Mouse (Mus musculus) heart, embryonic 14.5 days (tissue): ENCODE measurements around the gene Wdtc1. TPM values are rescaled to one million over a fixed set of nuclear protein-coding genes. Genes with fewer than 3 reads are reported as not detected.
A peak's percentile ranks its signal among the peaks of the same experiment; 100 is the strongest.

Source experiments
- ATAC-seq: fragments of 200-750 bp; cut with Nextera tagmentation; 2 replicates; pipeline ENCODE4 v1.8.0; 2017; ENCODE audit warnings: low read depth, moderate TSS enrichment; ENCODE audit not compliant: insufficient number of reproducible peaks, insufficient read depth, low FRiP score
- H3K27ac ChIP-seq, 2 experiments: fragments of 200-500 bp in 1 of 2; fragments of 300-500 bp in 1 of 2; sonication (generic) in 1 of 2; replicated peaks in 1 of 2; 2 replicates each; pipeline ENCODE4 v1.5.1; 2012 to 2014; ENCODE audit warnings: low read depth in 2 of 2, low read length in 2 of 2, control low read depth in 1 of 2, mild to moderate bottlenecking in 1 of 2, mixed read lengths in 1 of 2; ENCODE audit not compliant: control insufficient read depth in 1 of 2, insufficient read depth in 1 of 2
- H3K27me3 ChIP-seq: fragments of 300-500 bp; sonication (generic); 2 replicates; pipeline ENCODE4 v1.6.1; 2014; ENCODE audit warnings: mild to moderate bottlenecking, low read length, control low read depth; ENCODE audit not compliant: control insufficient read depth, insufficient read depth
- H3K36me3 ChIP-seq: fragments of 300-500 bp; sonication (generic); 2 replicates; pipeline ENCODE4 v1.6.1; 2014; ENCODE audit warnings: mild to moderate bottlenecking, control low read depth, low read length, mixed read lengths; ENCODE audit not compliant: control insufficient read depth, insufficient read depth
- H3K4me1 ChIP-seq, 2 experiments: fragments of 200-500 bp in 1 of 2; fragments of 300-500 bp in 1 of 2; sonication (generic) in 1 of 2; 2 replicates each; pipeline ENCODE4 v1.6.1; 2012 to 2014; ENCODE audit warnings: low read length in 2 of 2, control low read depth in 1 of 2, mixed read lengths in 1 of 2; ENCODE audit not compliant: control insufficient read depth in 2 of 2, insufficient read depth in 2 of 2
- H3K4me2 ChIP-seq: fragments of 300-500 bp; sonication (generic); 2 replicates; pipeline ENCODE4 v1.6.1; 2014; ENCODE audit warnings: mild to moderate bottlenecking, low read length
- H3K4me3 ChIP-seq, 2 experiments: fragments of 200-500 bp in 1 of 2; fragments of 300-500 bp in 1 of 2; sonication (generic) in 1 of 2; 2 replicates each; pipeline ENCODE4 v1.5.1; 2012 to 2014; ENCODE audit warnings: low read length in 2 of 2, mild to moderate bottlenecking in 2 of 2, control low read depth in 1 of 2, low read depth in 1 of 2, moderate library complexity in 1 of 2; ENCODE audit not compliant: control insufficient read depth in 1 of 2, insufficient read depth in 1 of 2
- H3K9ac ChIP-seq: fragments of 300-500 bp; sonication (generic); 2 replicates; pipeline ENCODE4 v1.6.1; 2014; ENCODE audit warnings: mild to moderate bottlenecking, low read length
- H3K9me3 ChIP-seq: fragments of 300-500 bp; sonication (generic); 2 replicates; pipeline ENCODE4 v1.6.1; 2016; ENCODE audit warnings: low read length, control low read depth; ENCODE audit not compliant: control insufficient read depth
- WGBS: fragments of 180-500 bp; shearing (Covaris S2); extraction: QIAGEN DNeasy Blood & Tissue Kit; methylation state at CpG from one replicate; pipeline ENCODE4 v1.1.7; 2014; 5-methylcytosine and 5-hydroxymethylcytosine counted together
- polyA plus RNA-seq: library from polyadenylated mRNA; unstranded; fragments of >200 nt; fragmentation: Nextera tagmentation; extraction: Ambion mirVana; gene quantifications from 2 replicates; pipeline ENCODE4 v1.2.1, GENCODE M21; 2014

Gene Wdtc1
- polyA plus RNA-seq, 1 experiment from 2014 or later: 17.3 TPM

DNA sequence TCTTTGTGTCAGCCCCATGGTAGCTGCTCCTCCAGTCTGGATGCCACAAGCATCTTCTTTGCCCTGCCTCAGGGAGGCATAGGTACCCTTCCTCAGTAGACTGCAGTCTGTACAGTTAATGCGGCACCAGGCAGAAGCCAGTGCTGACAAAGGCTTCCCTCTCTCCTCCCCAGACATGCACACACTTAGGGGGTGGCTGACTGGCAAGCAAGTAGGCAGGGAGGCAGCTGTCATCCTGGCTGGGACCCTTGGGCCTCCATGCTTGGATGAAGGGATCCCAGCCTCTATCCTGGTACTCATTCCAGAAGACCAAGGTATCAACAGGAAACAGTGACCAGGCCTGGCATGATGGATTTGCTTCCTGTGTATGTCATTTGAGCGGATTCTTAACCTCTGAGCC is 42.8 kb upstream of the Wdtc1 start:
- H3K4me1 ChIP-seq: peaks cover 59 to 72% of the 10 kb centered on the region in 2 experiments
- no peak overlapping the region for H3K4me3 ChIP-seq
- 0 out of 4 replicates have a peak overlapping the region, but pooled peaks of 1 of the 2 experiments have one; percentile 14 for H3K27ac ChIP-seq
- H3K4me2 ChIP-seq: no peak overlapping the region
- H3K36me3 ChIP-seq: no peaks in the 10 kb centered on the region
- no peak overlapping the region for H3K9ac ChIP-seq
- WGBS: 58% methylated on average over 2 of the region's 2 CpGs
- no peaks in the 10 kb centered on the region for H3K27me3 ChIP-seq
- no peak for ATAC-seq
- no peaks in the 10 kb centered on the region for H3K9me3 ChIP-seq

DNA sequence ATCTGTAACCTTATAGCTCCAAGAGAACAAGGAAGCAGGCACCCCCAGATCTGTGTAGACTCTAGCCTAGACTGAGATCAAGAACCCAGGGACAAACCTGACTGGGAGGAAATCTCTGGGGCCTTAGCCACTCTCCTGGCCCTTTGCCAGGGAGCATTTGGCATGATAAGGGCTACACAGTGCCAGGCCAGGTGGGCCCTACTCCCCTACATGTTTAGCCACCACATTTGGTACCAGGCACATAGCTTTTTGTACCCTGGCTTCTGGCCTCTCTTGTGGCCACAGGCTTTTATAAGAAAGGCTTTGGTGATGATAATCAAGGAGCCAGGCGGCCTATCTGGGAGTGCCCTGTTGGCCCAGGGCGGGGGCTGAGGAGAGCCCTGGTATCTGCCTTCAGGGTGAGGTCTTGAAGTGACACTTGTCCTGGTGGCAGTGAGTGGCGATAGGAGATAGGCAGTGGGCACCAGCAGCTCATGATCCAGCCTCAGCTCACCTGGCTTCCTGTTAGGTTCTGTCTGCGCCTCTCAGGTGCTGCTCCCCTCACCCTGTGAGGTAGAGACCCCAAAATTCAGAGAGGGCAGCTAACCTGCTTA is 41.8 kb upstream of the Wdtc1 start:
- Histone ChIP-seq H3K9ac (peak overlapping the region; percentile 13; the same call in 1 of the 2 replicates), H3K27me3 (no peaks in the 10 kb centered on the region), H3K27ac (peak overlapping the region in 1 of 2 experiments; percentile 17; a peak in 1 of 4 replicates), H3K9me3 (no peaks in the 10 kb centered on the region), H3K4me2 (no peak overlapping the region), H3K36me3 (no peaks in the 10 kb centered on the region), H3K4me3 (no peak overlapping the region), H3K4me1 (peaks cover 67 to 78% of the 10 kb centered on the region in 2 experiments)
- no peak for ATAC-seq
- 78% methylated on average over 4 of the region's 4 CpGs for WGBS

DNA sequence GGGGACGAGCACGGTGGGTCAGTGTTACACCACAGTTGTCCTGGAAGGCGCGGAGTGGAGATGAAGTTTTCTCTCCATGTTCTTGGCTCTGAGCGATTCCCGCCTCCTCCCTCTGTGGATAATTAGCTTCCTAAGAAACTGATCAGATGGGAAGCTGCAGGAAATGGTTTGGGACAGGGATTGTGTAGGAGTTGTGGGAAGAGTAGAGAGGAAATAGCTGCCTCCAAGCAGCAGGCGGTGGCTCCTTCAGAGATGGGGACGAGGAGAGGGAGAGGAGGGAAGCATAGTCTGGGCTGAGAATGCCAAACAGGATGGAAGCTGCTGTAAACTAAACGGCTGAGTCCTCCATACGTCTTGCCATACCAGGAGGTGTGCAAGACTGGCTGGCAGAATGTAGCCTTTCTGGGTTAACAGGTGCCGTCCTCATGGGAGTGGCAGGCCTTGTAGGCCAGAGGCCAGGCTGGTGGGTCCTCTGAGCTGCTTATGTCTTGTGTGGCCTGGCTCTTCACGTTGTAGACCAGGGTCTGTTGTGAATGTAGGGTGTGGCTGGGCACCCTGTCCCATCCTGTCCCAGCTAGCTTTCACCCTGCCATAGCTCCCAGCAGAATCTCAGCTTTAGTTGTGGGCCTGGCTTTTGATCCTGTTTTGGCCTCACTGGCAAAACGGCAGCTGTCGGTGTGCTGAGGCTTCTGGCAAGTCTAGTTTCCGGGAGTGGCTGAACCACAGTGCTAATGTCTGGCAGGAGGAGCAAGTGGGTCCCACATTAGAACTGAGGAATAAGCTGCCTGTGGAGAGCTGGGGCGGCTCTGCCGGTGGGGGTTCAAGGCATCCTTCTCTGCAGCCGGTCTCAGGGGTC is 38.1 kb upstream of the Wdtc1 start:
- H3K4me3 ChIP-seq: no peak overlapping the region
- peak overlapping the region; percentile 39; the same call in 1 of the 2 replicates for H3K9ac ChIP-seq
- H3K36me3 ChIP-seq: no peaks in the 10 kb centered on the region
- no peaks in the 10 kb centered on the region for H3K9me3 ChIP-seq
- H3K27ac ChIP-seq: peak overlapping the region; percentile 24 to 62; a peak in 3 of 4 replicates
- no peaks in the 10 kb centered on the region for H3K27me3 ChIP-seq
- peaks cover 50 to 59% of the 10 kb centered on the region in 2 experiments for H3K4me1 ChIP-seq
- 62% methylated on average over 18 of the region's 18 CpGs for WGBS
- ATAC-seq: no peak; the same call in 1 of the 2 replicates
- no peak overlapping the region for H3K4me2 ChIP-seq

DNA sequence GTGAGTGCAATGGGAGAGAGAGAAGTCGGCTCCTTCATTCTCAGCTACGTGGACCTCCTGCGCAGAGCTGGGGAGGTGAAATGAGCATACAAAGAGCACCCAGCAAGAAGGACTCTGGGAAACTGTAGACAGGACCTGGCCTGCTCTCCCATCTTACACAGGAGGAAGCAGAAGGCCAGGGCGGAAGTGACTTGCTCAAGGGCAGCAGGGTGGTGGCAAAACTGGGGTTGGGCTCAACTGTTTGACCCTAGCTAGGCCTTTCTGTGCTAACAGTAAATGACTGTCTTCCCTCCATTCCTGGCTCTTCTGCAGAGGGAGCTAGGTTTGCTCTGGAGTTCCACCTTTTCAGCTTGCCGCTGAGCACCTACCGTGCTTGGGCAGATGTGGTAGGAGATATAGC is 37.3 kb upstream of the Wdtc1 start:
- Histone ChIP-seq H3K4me3 (no peak overlapping the region), H3K4me1 (peaks cover 42 to 50% of the 10 kb centered on the region in 2 experiments), H3K27me3 (no peaks in the 10 kb centered on the region), H3K36me3 (no peaks in the 10 kb centered on the region), H3K9ac (no peak overlapping the region), H3K27ac (0 out of 4 replicates have a peak overlapping the region, but pooled peaks have one; percentile 6 to 62), H3K9me3 (no peaks in the 10 kb centered on the region), H3K4me2 (no peak overlapping the region)
- 87% methylated on average over 6 of the region's 6 CpGs for WGBS
- ATAC-seq: no peak

DNA sequence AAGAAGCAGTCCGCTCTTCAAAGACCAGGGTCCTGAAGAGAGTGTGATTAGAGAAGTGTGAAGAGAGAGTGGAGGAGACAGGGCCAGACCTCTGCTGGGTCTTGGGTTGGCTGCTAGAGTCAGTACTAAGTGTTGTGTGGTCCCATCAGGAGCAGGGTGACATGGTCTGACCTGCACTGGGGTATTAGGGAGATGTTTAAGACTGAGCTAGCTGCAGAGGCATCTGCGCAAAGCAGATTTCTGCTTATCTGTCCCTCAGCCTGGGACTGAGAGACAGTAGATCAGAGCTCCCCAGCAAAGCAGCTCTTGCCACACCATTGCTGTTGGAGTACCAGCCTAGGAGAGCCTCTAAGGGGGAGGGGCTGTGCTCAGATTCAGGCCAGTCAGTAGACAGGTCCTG is 36.8 kb upstream of the Wdtc1 start:
- Histone ChIP-seq H3K4me2 (no peak overlapping the region), H3K9me3 (no peaks in the 10 kb centered on the region), H3K9ac (no peak overlapping the region), H3K4me3 (no peak overlapping the region), H3K36me3 (no peaks in the 10 kb centered on the region), H3K27me3 (no peaks in the 10 kb centered on the region), H3K27ac (no peak overlapping the region), H3K4me1 (peaks cover 36 to 45% of the 10 kb centered on the region in 2 experiments)
- WGBS: 66% methylated on average over 2 of the region's 2 CpGs
- ATAC-seq: no peak

DNA sequence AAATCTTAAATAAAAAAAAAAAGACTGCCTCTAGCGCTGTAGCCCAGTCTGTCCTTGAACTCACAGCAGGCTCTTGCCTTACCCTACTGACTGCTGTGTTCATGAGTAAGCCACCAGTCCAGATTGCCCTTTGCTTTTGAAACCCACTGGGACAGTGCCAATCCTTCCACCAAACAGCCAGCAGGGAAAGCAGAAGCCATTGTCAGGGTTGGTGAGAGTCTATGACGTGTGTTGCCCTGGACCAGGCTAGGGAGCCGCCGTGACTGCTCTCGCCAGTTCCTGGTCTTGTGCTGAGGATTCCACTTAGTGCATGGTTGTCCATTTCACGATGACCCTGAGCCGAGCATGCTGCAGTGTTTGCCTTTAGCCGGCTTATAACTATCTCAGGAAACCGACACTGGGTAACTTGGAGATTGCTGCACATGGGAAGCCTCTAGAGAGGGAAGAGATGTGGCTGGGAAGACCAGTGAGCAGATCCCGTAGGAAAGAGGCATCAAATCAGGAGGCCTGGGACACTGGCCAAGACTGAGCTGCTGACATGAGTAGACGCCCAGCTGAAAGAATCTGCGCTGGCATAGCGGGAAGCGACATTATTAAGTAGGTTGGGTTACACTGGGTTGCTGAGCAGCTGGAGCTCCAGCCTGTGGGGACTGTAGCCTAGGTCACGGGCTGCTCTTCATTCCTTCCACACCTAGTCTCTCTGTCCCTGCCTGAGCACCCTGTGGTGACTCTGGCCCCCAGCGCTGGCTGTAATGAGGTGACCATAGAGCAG is 35.7 kb upstream of the Wdtc1 start:
- ATAC-seq: peak; percentile 40
- WGBS: 46% methylated on average over 16 of the region's 16 CpGs
- peak overlapping the region; percentile 12; the same call in 1 of the 2 replicates for H3K4me2 ChIP-seq
- no peaks in the 10 kb centered on the region for H3K27me3 ChIP-seq
- no peak overlapping the region for H3K9ac ChIP-seq
- no peaks in the 10 kb centered on the region for H3K9me3 ChIP-seq
- H3K36me3 ChIP-seq: no peaks in the 10 kb centered on the region; the same call in 1 of the 2 replicates
- H3K4me3 ChIP-seq: no peak overlapping the region
- H3K27ac ChIP-seq: peak overlapping the region; percentile 70 to 71
- H3K4me1 ChIP-seq: peaks cover 28 to 34% of the 10 kb centered on the region in 2 experiments

DNA sequence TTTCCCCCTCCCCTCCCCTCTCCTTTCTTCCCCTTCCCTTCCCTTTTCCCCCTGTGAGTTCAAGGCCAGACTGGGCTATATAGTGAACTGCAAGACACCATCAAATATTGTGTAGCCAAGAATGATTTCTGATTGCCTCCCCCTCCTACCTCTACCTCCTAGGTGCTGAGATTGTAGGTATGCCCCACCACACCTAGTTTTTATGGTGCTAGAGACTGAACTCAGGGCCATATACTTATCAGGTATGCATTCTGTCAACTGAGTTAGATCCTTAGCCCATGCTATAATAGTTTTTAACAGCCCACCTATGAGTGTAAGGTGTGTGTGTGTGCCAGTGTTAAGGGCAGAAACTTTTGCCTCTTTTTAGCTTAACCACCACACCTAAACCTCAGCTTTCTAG is 33.8 kb upstream of the Wdtc1 start:
- H3K36me3 ChIP-seq: no peaks in the 10 kb centered on the region; the same call in 1 of the 2 replicates
- H3K9me3 ChIP-seq: no peaks in the 10 kb centered on the region
- peaks cover 28 to 33% of the 10 kb centered on the region in 2 experiments for H3K4me1 ChIP-seq
- no peak overlapping the region for H3K27ac ChIP-seq
- ATAC-seq: no peak
- H3K4me3 ChIP-seq: no peak overlapping the region
- H3K9ac ChIP-seq: no peak overlapping the region
- H3K4me2 ChIP-seq: no peak overlapping the region
- no peaks in the 10 kb centered on the region for H3K27me3 ChIP-seq
